Mouse (Mus musculus) frontal cortex, postnatal 10 days (tissue): Measurements from ENCODE around the gene Duoxa2.
"Not testable (repeated sequence)": the region's sequence is repeated elsewhere in the genome, so short reads cannot be mapped to it uniquely, and the experiment has no call there.

Experiments used
- DNase-seq, 2 experiments: peaks; one replicate each; pipeline ENCODE4 v3.0.0; 2022; ENCODE audit warnings: low spot score in 2 of 2, mixed read lengths in 1 of 2

The Duoxa2 gene

DNA sequence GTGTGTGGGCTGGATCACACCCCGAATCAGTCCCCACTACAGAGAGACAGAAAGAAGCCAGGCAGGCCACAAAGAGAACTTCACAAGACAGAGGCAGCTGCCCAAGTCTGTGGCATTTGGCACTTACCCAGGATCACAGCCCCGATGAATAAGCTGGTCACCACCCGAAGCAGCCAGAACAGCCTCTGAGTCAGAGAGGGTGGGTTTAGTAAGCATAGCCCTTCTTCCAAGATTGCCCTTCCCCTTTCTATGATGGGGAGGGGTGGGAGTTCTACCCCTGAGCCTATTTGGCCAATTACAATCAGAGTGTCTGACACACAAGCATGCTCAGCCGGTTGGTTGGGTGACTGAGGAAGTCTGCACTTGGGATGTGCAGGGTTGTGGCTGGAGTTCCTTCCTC lies 7.5 kb downstream of the Duoxa2 start:
- peak in 1 of 2 experiments; percentile 28 for DNase-seq

DNA sequence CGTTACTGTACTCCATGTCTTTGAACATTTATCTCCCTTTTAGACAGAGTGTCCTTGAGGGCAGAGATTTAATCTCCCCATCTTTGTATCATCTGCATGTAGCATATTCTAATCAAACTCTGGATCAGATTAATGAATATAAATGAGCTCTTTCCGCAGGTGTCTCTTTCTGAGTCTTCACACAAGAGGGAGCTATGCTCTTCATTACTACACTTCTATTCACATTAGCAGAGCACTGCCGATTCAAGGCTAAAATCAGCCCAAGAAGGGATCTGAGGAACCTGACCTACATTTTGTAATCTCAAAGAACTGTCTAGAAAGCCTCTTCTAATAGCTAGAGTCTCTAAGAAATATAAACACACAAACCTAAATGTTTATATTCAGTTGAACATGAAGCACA lies 10.9 kb downstream of the Duoxa2 start:
- no peak for DNase-seq

GRCm38 (mm10) chr2:122311561-122311960 lies 12.9 kb downstream of the Duoxa2 start:
- DNase-seq, result no peak

DNA sequence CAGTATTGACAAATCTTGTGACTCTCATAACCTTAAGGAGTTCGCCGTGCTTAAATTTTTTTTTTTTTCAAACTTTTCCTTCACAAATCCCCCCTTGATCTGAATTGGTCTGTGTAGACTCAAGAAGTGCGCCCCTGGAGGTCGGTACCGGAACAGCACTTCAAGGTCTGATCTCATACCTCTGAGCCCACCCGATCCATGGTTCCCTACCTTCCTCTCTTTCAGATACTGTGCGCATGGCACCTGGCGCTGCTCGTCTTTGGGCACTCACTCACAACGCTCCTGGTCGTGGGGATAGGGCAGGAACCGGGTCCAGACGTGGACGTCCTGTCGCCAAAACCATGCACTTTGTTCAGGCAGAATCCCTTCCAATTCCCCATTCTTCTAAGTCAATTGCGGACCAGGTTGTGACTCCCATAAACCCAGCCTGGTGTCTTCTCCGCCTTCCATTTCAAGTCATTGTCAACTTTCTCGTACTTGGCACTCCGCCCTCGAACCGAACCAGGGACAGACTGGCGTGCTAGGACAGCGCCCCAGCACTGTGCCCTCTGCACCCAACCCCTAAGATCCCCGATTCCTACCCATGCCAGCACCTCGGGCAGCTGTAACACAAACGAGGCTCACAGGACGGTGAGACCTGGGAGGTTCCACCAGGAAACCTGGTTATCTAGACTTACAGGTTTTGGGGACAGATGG lies 14.2 kb downstream of the Duoxa2 start:
- DNase-seq, result peak in 1 of 2 experiments; percentile 46

GRCm38 (mm10) chr2:122313536-122313935 lies 14.8 kb downstream of the Duoxa2 start, which contains the start of gene Duoxa1:
Gene Duoxa1, minus strand, starts transcription at chr2:122313730.
- no peak for DNase-seq

GRCm38 (mm10) chr2:122315372-122315771 lies 16.7 kb downstream of the Duoxa2 start, which contains the start of gene Duox1:
Gene Duox1, plus strand, starts transcription at chr2:122315672.
- DNase-seq, result no peak

DNA sequence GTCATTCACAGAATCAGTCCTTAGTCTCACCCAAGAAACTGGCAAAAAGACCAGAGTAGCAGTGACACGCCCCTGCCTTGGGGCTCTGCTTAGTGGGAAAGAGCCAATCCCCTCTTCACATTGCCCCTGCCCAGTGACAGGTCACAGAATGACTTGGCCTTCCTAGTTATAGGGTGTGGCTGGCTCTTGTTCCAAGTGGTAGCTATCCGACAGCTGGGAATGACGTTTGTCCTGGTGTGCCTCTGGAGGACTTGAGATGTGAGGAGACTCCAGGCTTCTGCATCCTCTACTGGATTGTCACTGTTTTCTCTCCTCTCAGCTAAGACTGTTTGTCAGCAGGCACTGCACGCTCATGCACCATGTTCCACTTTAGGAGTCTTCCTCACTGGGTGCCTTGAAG lies 18.7 kb downstream of the Duoxa2 start:
- DNase-seq, result no peak

DNA sequence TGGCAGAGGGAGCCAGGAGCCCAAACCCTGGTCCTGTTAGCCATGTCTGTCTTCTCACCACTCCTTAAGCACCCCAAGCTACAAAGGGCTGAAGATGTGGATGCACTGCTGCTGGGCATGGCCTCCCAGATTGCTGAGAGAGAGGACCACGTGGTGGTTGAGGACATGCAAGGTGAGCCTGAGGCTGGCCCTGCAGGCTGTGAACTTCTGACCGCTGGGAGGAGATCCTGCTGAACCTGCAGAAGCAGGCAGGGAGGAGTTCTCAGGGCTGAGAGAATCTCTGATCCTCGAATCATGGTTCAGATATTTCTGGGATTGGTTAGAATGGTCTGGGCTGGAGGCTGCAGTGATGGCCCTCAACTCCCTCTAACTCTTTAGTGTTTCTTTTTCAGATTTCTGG lies 25.3 kb downstream of the Duoxa2 start:
- DNase-seq, result no peak

DNA sequence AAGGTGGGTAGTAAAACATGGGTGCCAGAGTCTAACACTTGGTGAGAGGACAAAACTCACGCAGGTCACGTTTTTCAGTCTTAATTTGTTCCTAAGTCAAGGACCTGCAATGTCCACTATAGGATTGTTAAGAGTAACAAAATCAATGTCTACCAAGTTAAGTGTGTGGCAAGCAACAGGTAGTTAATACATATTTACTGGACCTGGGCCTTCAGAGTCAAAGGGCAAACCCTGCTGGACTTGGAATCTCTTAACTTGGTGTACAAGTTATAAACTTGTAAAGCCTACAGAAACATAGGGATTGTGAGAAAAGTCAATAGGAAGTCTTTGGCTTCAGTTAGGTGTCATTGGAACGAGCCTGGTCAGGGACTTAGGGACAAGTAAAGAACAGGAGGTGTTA lies 25.9 kb downstream of the Duoxa2 start:
- DNase-seq, result no peak

- DNase-seq, result no peak
These were observed 26.7 kb downstream of the Duoxa2 start for GRCm38 (mm10) chr2:122325361-122325760.

DNA sequence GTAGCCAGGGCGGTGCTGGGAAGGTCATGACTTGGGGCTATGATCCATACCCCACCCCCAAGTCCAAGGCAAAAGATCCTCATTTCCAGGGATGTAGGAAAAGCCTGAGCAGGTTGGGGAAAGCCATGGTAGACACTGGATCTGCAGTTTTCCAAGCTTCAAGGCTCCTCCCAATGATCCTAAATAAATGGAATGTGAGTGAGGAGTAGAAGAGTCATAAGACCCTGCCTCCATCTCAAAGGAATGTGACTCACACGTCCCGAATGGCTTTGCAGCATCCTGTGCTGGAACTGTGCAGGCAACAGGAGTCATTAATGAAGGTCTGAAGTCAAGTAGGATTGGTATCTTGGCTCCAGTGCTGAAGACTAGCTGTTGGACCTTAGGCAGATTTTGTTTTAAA lies 29.3 kb downstream of the Duoxa2 start:
- no peak for DNase-seq

DNA sequence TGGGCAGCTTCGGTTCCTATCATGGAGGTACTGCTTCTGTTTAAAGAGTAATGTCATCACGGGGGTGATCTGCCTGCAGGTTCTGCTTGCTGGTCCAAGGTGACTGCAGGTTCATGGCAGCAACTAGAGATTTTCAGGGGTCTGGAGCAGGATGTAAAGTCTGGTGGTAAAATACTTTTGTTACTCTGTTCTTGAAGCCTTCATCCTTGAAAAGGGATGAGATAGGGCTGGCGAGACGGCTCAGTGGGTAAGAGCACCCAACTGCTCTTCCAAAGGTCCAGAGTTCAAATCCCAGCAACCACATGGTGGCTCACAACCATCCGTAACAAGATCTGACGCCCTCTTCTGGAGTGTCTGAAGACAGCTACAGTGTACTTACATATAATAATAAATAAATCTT lies 31.6 kb downstream of the Duoxa2 start:
- not testable (repeated sequence) for DNase-seq

GRCm38 (mm10) chr2:122332222-122332621 lies 33.5 kb downstream of the Duoxa2 start:
- no peak for DNase-seq

GRCm38 (mm10) chr2:122334170-122334569 lies 35.5 kb downstream of the Duoxa2 start:
- DNase-seq, result no peak

DNA sequence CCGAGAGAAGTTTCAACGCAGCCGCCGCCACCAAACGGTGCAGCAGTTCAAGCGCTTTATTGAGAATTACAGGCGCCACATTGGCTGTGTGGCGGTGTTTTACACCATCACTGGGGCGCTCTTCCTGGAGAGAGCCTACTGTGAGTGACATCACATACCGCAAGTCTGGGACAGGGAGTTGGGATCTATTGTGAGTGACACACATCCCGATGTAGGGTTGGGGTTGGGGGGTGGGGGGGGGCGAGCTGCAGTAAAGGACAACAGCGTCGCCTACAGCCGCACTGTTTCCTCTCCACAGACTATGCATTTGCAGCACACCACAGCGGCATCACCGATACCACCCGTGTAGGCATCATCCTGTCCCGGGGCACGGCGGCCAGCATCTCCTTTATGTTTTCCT lies 38.6 kb downstream of the Duoxa2 start:
- no peak for DNase-seq

- no peak for DNase-seq
These were observed 46.6 kb downstream of the Duoxa2 start for GRCm38 (mm10) chr2:122345106-122345893.

DNA sequence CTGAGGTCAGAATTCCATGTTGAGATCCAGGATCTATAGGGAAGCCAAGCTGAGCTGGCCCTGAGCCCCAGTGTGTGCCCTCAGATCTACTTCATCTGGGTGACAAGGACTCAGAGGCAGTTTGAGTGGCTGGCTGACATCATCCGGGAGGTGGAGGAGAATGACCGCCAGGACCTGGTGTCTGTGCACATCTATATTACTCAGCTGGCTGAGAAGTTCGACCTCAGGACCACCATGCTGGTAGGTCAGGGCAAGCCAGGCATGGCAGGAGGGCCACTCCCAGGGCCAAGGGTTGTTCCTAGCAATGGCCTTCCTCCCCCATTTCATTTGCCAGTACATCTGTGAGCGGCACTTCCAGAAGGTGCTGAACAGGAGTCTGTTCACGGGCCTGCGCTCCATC lies 47.5 kb downstream of the Duoxa2 start:
- not testable (repeated sequence) for DNase-seq

DNA sequence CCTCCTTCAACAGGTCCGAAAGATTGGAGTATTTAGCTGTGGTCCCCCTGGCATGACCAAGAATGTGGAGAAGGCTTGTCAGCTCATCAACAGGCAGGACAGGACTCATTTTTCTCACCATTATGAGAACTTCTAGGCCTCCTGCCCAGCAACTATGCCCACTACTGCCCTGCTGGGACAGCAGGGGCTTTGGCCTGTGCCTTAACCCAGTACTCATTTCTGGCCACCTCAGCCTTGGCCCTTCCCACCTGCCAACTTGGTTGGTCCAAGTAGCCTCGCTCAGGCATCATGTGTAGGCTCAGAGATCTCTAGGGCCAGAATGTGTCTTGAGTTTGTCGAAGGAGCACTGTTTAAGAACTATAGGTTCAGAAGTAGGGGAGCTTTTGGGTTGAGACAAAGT lies 48.6 kb downstream of the Duoxa2 start:
- DNase-seq, result no peak

GRCm38 (mm10) chr2:122348531-122349131 lies 49.9 kb downstream of the Duoxa2 start:
- DNase-seq, result peak; percentile 77 to 87

DNA sequence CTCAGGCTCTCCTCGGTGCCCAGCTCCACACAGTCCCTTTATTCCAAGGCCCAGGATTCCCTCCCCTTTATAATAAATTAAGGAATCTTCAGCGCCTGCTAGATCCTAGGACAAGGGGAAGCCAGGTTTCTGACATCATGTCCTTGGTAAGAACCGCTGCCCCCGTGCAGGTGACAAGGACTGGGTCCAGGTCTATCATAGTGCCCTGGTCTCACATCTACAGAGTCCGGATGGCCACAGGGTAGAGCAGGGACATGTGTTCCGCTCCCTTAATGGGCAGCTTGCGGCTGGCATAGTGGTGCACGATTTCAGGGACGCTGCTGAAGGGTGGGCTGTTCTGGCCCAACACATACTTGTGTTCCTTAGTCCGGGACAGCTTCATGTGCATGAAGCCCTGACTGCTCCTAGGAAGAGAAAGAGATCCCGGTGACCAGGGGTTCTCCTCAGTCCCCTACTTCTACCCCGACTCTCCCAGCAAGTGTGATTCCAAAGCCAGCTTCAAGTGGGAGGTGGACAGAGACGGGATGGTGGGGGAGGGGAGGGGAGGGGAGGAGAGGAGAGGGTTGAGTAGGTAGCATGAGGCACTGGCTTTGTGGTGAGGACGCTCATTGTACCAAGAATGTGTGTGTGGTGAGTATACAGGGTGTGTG lies 50.6 kb downstream of the Duoxa2 start:
- no peak for DNase-seq

- no peak for DNase-seq
These were observed 52.6 kb downstream of the Duoxa2 start for GRCm38 (mm10) chr2:122351156-122351930.
